Mouse (Mus musculus) MEL (cell line): ENCODE measurements at regions not wholly inside any gene's neighbourhood (a gene's known extent, or its start where the extent isn't known, plus 50 kb on each side); places are given as distances from the start of the nearest gene placed in this dataset.

Experiments used
- EP300 ChIP-seq, 2 experiments: IDR thresholded peaks; 2 replicates each; pipeline ENCODE4 v1.6.1; 2011; ENCODE audit warnings: improper control_type of control experiment in 2 of 2, low read length in 2 of 2, low read depth in 1 of 2, mild to moderate bottlenecking in 1 of 2
- GABPA ChIP-seq: IDR thresholded peaks from 2 replicates; pipeline ENCODE4 v1.6.1; 2012; ENCODE audit warnings: low read depth, mild to moderate bottlenecking, inconsistent platforms, low read length, improper control_type of control experiment, moderate library complexity
- JUND ChIP-seq: IDR thresholded peaks from 2 replicates; pipeline ENCODE4 v1.6.1; 2011; ENCODE audit warnings: low read depth, mild to moderate bottlenecking, improper control_type of control experiment, low read length
- MXI1 ChIP-seq: IDR thresholded peaks from 2 replicates; pipeline ENCODE4 v1.6.1; 2011; ENCODE audit warnings: mild to moderate bottlenecking, low read depth, low read length, improper control_type of control experiment
- NELFE ChIP-seq: IDR thresholded peaks from 2 replicates; pipeline ENCODE4 v1.6.1; 2011; ENCODE audit warnings: low read depth, low read length, improper control_type of control experiment
- NRF1 ChIP-seq: IDR thresholded peaks from 2 replicates; pipeline ENCODE4 v1.6.1; 2014; ENCODE audit warnings: low read depth, mild to moderate bottlenecking, inconsistent platforms, low read length, improper control_type of control experiment, moderate library complexity; ENCODE audit not compliant: poor library complexity, insufficient read depth, severe bottlenecking
- TCF12 ChIP-seq: IDR thresholded peaks from 2 replicates; pipeline ENCODE4 v1.6.1; 2014; ENCODE audit warnings: low read depth, mild to moderate bottlenecking, inconsistent platforms, low read length, improper control_type of control experiment, moderate library complexity
- ZC3H11A ChIP-seq: IDR thresholded peaks from 2 replicates; pipeline ENCODE4 v1.6.1; 2012; ENCODE audit warnings: low read depth, mild to moderate bottlenecking, inconsistent platforms, low read length, improper control_type of control experiment
- ZMIZ1 ChIP-seq: IDR thresholded peaks from 2 replicates; pipeline ENCODE4 v1.6.1; 2012; ENCODE audit warnings: low read depth, mild to moderate bottlenecking, inconsistent platforms, low read length, improper control_type of control experiment, moderate library complexity

- TF ChIP-seq NELFE = no peak
- TF ChIP-seq MXI1 = no peak
- no peak for TF ChIP-seq NRF1
- TF ChIP-seq GABPA = no peak
- TF ChIP-seq ZMIZ1 = no peak
- no peak for TF ChIP-seq EP300 (IDR thresholded peaks at IDR 0.05; ENCODE audit: low read depth in 1 of 2, low read length in 2 of 2)
- no peak for TF ChIP-seq TCF12
- no peak for TF ChIP-seq ZC3H11A
- no peak for TF ChIP-seq JUND
Measured at GRCm38 (mm10) chr8:38747134-38747533, 1753.7 kb downstream of the AI429214 start.
